Mouse (Mus musculus): ENCODE measurements around the gene Angptl8.
"Not testable (repeated sequence)": the region's sequence is repeated elsewhere in the genome, so short reads cannot be mapped to it uniquely, and the experiment has no call there.

Angptl8 gene

GRCm38 (mm10) chr9:21835258-21835912 is at the start of gene Angptl8:
Gene Angptl8 (plus strand): TSS chr9:21835510.
- DNase-seq: no peak

- not testable (repeated sequence) for DNase-seq
These were observed 49.0 kb upstream of the Angptl8 start for GRCm38 (mm10) chr9:21786309-21786708.

- DNase-seq: peak; percentile 55
These were observed 48.4 kb upstream of the Angptl8 start for GRCm38 (mm10) chr9:21786906-21787305.

GRCm38 (mm10) chr9:21787654-21788053 is 47.7 kb upstream of the Angptl8 start:
- DNase-seq: no peak

- DNase-seq: no peak
These were observed 47.1 kb upstream of the Angptl8 start for GRCm38 (mm10) chr9:21788234-21788633.

- no peak for DNase-seq
These were observed 43.4 kb upstream of the Angptl8 start for GRCm38 (mm10) chr9:21791861-21792260.

GRCm38 (mm10) chr9:21792644-21793043 is 42.7 kb upstream of the Angptl8 start:
- DNase-seq: peak; percentile 47

- not testable (repeated sequence) for DNase-seq
These were observed 41.8 kb upstream of the Angptl8 start for GRCm38 (mm10) chr9:21793507-21793906.

- DNase-seq: no peak
These were observed 40.9 kb upstream of the Angptl8 start for GRCm38 (mm10) chr9:21794344-21794834.

- peak; percentile 79 for DNase-seq
These were observed 40.4 kb upstream of the Angptl8 start for GRCm38 (mm10) chr9:21794925-21795324.

- DNase-seq: no peak
These were observed 39.7 kb upstream of the Angptl8 start for GRCm38 (mm10) chr9:21795579-21795978.

- no peak for DNase-seq
These were observed 39.1 kb upstream of the Angptl8 start for GRCm38 (mm10) chr9:21796259-21796658.

- DNase-seq: no peak
These were observed 38.4 kb upstream of the Angptl8 start for GRCm38 (mm10) chr9:21796919-21797318.

- DNase-seq: no peak
These were observed 37.4 kb upstream of the Angptl8 start for GRCm38 (mm10) chr9:21797921-21798344.

GRCm38 (mm10) chr9:21798345-21799009 is 36.8 kb upstream of the Angptl8 start, which contains the start of gene Kank2:
Gene Kank2 (minus strand): TSS chr9:21798744.
- peak; percentile 74 for DNase-seq

- no peak for DNase-seq
These were observed 36.3 kb upstream of the Angptl8 start for GRCm38 (mm10) chr9:21799010-21799350.

- no peak for DNase-seq
These were observed 34.2 kb upstream of the Angptl8 start for GRCm38 (mm10) chr9:21801121-21801520.

- DNase-seq: no peak
These were observed 33.7 kb upstream of the Angptl8 start for GRCm38 (mm10) chr9:21801591-21801990.

- peak; percentile 86 for DNase-seq
These were observed 31.2 kb upstream of the Angptl8 start for GRCm38 (mm10) chr9:21803986-21804644.

- DNase-seq: no peak
These were observed 28.9 kb upstream of the Angptl8 start for GRCm38 (mm10) chr9:21806363-21806762.

- DNase-seq: no peak
These were observed 28.3 kb upstream of the Angptl8 start for GRCm38 (mm10) chr9:21806976-21807375.

- DNase-seq: no peak
These were observed 26.7 kb upstream of the Angptl8 start for GRCm38 (mm10) chr9:21808561-21808960.

GRCm38 (mm10) chr9:21811170-21811569 is 24.1 kb upstream of the Angptl8 start:
- no peak for DNase-seq

Data from cerebellum, adult 11 months (tissue).